Mouse (Mus musculus): ENCODE results near the gene Il22ra1.

DNA sequence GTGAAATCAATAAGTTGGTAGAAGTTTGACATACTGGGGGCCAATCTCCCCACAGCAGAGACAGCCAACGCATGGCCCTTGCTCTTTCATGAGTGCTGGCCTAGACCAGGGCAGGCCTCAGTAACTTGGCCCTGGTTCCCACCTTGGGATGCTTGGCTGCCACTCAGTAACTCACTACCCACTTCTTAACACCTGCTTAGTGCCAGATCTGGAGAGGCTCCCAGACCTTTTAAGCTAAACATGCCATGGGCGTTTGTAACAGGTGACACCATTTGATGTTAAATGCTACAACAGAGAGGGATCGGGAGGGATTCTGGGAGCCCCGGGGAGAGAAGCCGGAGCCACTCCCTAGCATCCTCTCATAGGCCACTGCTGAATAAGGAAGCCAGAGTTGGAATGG is 64.8 kb downstream of the Il22ra1 start:
- no peak for TF ChIP-seq POLR2A (IDR thresholded peaks at IDR 0.05; ENCODE audit: extremely low read depth, insufficient read depth, low read length)
- TF ChIP-seq CTCF (IDR thresholded peaks at IDR 0.05; ENCODE audit: low read depth, low read length) = no peak
